Mouse (Mus musculus): ENCODE results near the gene Tmem119. TPM values are rescaled to one million over a fixed set of nuclear protein-coding genes. Genes with fewer than 3 reads are reported as not detected.

The Tmem119 gene
- polyA plus RNA-seq, 2 experiments: 86.0 to 107 TPM

- H3K4me2 ChIP-seq (replicated peaks; ENCODE audit: low read depth, low read length, severe bottlenecking): no peak overlapping the region
- H3K27ac ChIP-seq (replicated peaks; ENCODE audit: low read depth, low read length): no peak overlapping the region
- no peak for TF ChIP-seq POLR2A (IDR thresholded peaks at IDR 0.05; ENCODE audit: borderline replicate concordance, extremely low read depth, insufficient read depth, insufficient read length)
- WGBS: 92% methylated on average over 10 of the region's 10 CpGs
- no peaks in the 10 kb centered on the region for H3K9me3 ChIP-seq (ENCODE audit: control insufficient read depth, low read length)
- H3K4me1 ChIP-seq (ENCODE audit: control insufficient read depth, insufficient read depth, low read length): peaks cover 8% of the 10 kb centered on the region
- ATAC-seq (ENCODE audit: low FRiP score, low read depth) (no peak), DNase-seq (ENCODE audit: low spot score) (no peak)
- peaks cover 36% of the 10 kb centered on the region for H3K36me3 ChIP-seq (ENCODE audit: control insufficient read depth, insufficient read depth, low read length)
- H3K9ac ChIP-seq (ENCODE audit: low read depth, low read length, severe bottlenecking): no peak overlapping the region
- no peak overlapping the region for H3K4me3 ChIP-seq (replicated peaks; ENCODE audit: low read length)
- H3K27me3 ChIP-seq (ENCODE audit: control insufficient read depth, insufficient read depth, low read length): no peaks in the 10 kb centered on the region
Measured at GRCm38 (mm10) chr5:113775585-113775984, 24.7 kb downstream of the Tmem119 start.

- peaks cover 19% of the 10 kb centered on the region for H3K4me1 ChIP-seq (ENCODE audit: control insufficient read depth, insufficient read depth, low read length)
- WGBS: under 1% methylated on average over 7 of the region's 7 CpGs
- H3K9ac ChIP-seq (ENCODE audit: low read depth, low read length, severe bottlenecking): no peak overlapping the region
- peak overlapping the region; percentile 99 for H3K4me3 ChIP-seq (replicated peaks; ENCODE audit: low read length)
- ATAC-seq (ENCODE audit: low FRiP score, low read depth): no peak
- H3K9me3 ChIP-seq (ENCODE audit: control insufficient read depth, low read length): no peaks in the 10 kb centered on the region
- DNase-seq (ENCODE audit: low spot score): peak; percentile 80
- H3K36me3 ChIP-seq (ENCODE audit: control insufficient read depth, insufficient read depth, low read length): peaks cover 42% of the 10 kb centered on the region
- H3K27me3 ChIP-seq (ENCODE audit: control insufficient read depth, insufficient read depth, low read length): no peaks in the 10 kb centered on the region
- H3K4me2 ChIP-seq (replicated peaks; ENCODE audit: low read depth, low read length, severe bottlenecking): peak overlapping the region; percentile 91
- TF ChIP-seq POLR2A (IDR thresholded peaks at IDR 0.05; ENCODE audit: borderline replicate concordance, extremely low read depth, insufficient read depth, insufficient read length): no peak
- H3K27ac ChIP-seq (replicated peaks; ENCODE audit: low read depth, low read length): no peak overlapping the region
Measured at GRCm38 (mm10) chr5:113773664-113774063, 26.7 kb downstream of the Tmem119 start.

- no peak for TF ChIP-seq POLR2A (IDR thresholded peaks at IDR 0.05; ENCODE audit: borderline replicate concordance, extremely low read depth, insufficient read depth, insufficient read length)
- H3K27me3 ChIP-seq (ENCODE audit: control insufficient read depth, insufficient read depth, low read length): no peaks in the 10 kb centered on the region
- ATAC-seq (ENCODE audit: low FRiP score, low read depth) (no peak), DNase-seq (ENCODE audit: low spot score) (no peak)
- H3K4me1 ChIP-seq (ENCODE audit: control insufficient read depth, insufficient read depth, low read length): peaks cover 19% of the 10 kb centered on the region
- H3K27ac ChIP-seq (replicated peaks; ENCODE audit: low read depth, low read length): peak overlapping the region; percentile 33; the same call in 1 of the 2 replicates
- no peaks in the 10 kb centered on the region for H3K9me3 ChIP-seq (ENCODE audit: control insufficient read depth, low read length)
- H3K9ac ChIP-seq (ENCODE audit: low read depth, low read length, severe bottlenecking): peak overlapping the region; percentile 87
- under 1% methylated on average over 24 of the region's 38 CpGs for WGBS
- peak overlapping the region; percentile 99 for H3K4me3 ChIP-seq (replicated peaks; ENCODE audit: low read length)
- peaks cover 44% of the 10 kb centered on the region for H3K36me3 ChIP-seq (ENCODE audit: control insufficient read depth, insufficient read depth, low read length)
- peak overlapping the region; percentile 91 for H3K4me2 ChIP-seq (replicated peaks; ENCODE audit: low read depth, low read length, severe bottlenecking)
Measured at GRCm38 (mm10) chr5:113772905-113773519, 27.3 kb downstream of the Tmem119 start.

GRCm38 (mm10) chr5:113772450-113772895, 27.8 kb downstream of the Tmem119 start, which contains the start of the genes Sart3 and Iscu:
TSS of gene Sart3 (minus strand) at chr5:113772510.
TSS of gene Iscu (plus strand) at chr5:113772748.
- peak; percentile 93 for DNase-seq (ENCODE audit: low spot score)
- ATAC-seq (ENCODE audit: low FRiP score, low read depth): peak; percentile 86

GRCm38 (mm10) chr5:113771213-113772162, 28.8 kb downstream of the Tmem119 start:
- Histone ChIP-seq H3K27ac (replicated peaks; ENCODE audit: low read depth, low read length) (peak overlapping the region; percentile 97), H3K4me3 (replicated peaks; ENCODE audit: low read length) (peak overlapping the region; percentile 99), H3K36me3 (ENCODE audit: control insufficient read depth, insufficient read depth, low read length) (peaks cover 47% of the 10 kb centered on the region), H3K4me1 (ENCODE audit: control insufficient read depth, insufficient read depth, low read length) (peaks cover 19% of the 10 kb centered on the region), H3K27me3 (ENCODE audit: control insufficient read depth, insufficient read depth, low read length) (no peaks in the 10 kb centered on the region), H3K9me3 (ENCODE audit: control insufficient read depth, low read length) (no peaks in the 10 kb centered on the region), H3K9ac (ENCODE audit: low read depth, low read length, severe bottlenecking) (peak overlapping the region; percentile 87), H3K4me2 (replicated peaks; ENCODE audit: low read depth, low read length, severe bottlenecking) (peak overlapping the region; percentile 91)
- DNase-seq (ENCODE audit: low spot score) (peak; percentile 91), ATAC-seq (ENCODE audit: low FRiP score, low read depth) (peak; percentile 84)
- under 1% methylated on average over 86 of the region's 97 CpGs for WGBS
- peak; percentile 86; the same call in 1 of the 2 replicates for TF ChIP-seq POLR2A (IDR thresholded peaks at IDR 0.05; ENCODE audit: borderline replicate concordance, extremely low read depth, insufficient read depth, insufficient read length)

More at GRCm38 (mm10) chr5:113772450-113772895, 27.8 kb downstream of the Tmem119 start, which contains the start of the genes Sart3 and Iscu:
- Histone ChIP-seq H3K27ac (replicated peaks; ENCODE audit: low read depth, low read length) (peak within 1 kb of the TSS; percentile 97), H3K4me2 (replicated peaks; ENCODE audit: low read depth, low read length, severe bottlenecking) (peak within 1 kb of the TSS; percentile 91), H3K4me3 (replicated peaks; ENCODE audit: low read length) (peak within 1 kb of the TSS; percentile 99), H3K27me3 (ENCODE audit: control insufficient read depth, insufficient read depth, low read length) (no peaks in the 10 kb centered on the region), H3K9me3 (ENCODE audit: control insufficient read depth, low read length) (no peaks in the 10 kb centered on the region), H3K9ac (ENCODE audit: low read depth, low read length, severe bottlenecking) (peak within 1 kb of the TSS; percentile 87), H3K4me1 (ENCODE audit: control insufficient read depth, insufficient read depth, low read length) (peaks cover 19% of the 10 kb centered on the region), H3K36me3 (ENCODE audit: control insufficient read depth, insufficient read depth, low read length) (peaks cover 47% of the 10 kb centered on the region)
- under 1% methylated on average over 22 of the region's 49 CpGs for WGBS
- TF ChIP-seq POLR2A (IDR thresholded peaks at IDR 0.05; ENCODE audit: borderline replicate concordance, extremely low read depth, insufficient read depth, insufficient read length): peak; percentile 46; the same call in 1 of the 2 replicates

All from limb, embryonic 14.5 days (tissue).